Mouse (Mus musculus): Measurements from ENCODE around the gene Scamp2.

The Scamp2 gene

DNA sequence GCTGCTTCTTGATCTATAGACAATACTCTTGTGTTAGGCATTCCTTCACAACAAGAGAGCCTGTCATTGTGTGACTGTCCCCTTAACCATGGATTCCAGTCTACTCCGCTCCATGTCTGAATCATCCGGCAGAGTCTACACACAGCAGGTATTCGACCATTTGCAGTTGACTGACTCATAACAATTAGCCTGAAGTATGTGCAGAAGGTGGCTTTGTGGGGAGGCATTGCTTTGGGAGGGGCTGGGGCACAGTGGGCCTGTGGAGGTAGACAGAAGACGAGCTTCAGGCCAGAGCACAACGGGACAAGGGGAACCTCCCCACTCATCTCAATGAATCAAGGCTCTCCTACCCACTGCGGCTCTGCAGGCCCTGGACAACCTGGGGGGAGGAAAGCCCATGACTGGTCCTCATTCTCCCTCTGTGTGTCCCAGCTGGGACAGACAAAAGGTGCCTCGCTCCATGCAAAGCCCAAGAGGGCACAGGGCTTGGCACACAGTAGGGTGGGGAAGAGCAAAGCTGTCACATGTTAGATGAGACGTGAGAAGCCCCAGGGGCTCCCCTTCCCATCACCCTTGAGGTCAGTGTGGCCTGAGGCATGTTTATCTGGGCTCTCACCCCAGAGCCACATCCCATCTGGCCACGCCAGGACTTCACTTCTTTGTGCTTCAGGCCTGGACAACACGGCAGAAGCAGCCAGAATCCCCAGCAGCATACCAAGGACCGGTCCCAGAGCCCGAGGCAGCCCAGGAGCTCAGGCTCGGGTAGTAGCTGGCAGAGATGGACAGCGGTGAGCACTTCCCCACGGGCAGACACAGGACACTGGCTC is 65.1 kb downstream of the Scamp2 start:
- no peak for DNase-seq (ENCODE audit: low spot score in 2 of 2)

DNA sequence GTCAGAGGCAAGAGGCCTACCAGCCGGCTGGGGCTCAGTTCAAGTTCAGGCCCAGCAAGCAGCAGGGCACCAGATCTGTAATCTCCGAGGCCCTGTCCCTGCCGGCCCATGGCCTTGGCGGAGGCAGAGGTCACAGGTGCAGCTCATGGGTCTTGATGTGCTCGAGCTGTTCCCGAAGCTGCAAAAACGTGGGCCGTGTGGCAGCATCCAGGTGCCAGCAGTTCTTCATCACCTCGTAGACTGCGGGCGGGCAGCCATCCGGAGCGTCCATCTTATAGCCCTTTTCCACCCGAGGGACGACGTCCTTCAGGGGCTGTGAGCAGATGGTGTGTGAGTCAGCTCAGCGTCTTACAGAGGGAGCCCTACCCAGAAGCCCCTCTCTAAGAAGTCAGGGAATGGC is 66.4 kb downstream of the Scamp2 start:
- DNase-seq (ENCODE audit: low spot score in 2 of 2), result no peak

DNA sequence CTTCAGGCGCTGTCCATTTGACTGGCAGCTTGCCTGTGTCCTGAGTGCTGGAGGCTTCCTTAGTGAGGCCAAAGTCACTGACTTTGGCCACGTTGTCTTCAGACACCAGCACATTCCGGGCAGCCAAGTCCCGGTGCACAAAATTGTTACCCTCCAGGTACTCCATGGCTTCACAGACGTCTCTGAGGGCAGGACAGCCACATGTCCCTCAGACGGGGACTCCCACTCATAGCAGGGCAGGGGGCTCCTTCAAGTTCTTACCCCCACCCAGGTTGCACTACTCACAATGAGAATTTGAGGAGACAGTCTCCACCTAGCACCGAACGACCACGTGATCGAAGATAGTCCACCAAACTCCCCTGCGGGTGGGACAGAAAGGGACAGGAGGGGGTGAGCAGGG is 67.1 kb downstream of the Scamp2 start:
- DNase-seq (ENCODE audit: low spot score in 2 of 2), result no peak

DNA sequence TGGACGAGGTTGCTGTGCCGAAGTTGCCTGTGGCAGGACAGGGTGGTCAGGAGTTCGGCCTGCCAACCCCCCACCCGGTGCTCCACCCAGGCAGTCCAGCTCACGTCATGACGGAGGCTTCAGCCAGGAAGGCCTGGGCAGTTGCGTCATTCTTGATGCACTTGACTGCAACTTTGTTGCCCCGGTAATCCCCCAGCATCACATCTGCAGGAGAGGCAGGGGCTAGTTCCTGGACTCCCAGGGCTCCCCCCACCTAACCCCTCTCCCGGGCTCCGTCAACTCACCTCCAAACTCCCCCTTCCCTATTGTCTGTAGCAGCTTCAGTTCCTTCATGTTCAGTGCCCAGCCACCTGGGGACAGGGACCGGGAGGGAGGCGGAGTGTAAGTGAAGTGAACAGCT is 68.0 kb downstream of the Scamp2 start:
- DNase-seq (ENCODE audit: low spot score in 2 of 2), result no peak

DNA sequence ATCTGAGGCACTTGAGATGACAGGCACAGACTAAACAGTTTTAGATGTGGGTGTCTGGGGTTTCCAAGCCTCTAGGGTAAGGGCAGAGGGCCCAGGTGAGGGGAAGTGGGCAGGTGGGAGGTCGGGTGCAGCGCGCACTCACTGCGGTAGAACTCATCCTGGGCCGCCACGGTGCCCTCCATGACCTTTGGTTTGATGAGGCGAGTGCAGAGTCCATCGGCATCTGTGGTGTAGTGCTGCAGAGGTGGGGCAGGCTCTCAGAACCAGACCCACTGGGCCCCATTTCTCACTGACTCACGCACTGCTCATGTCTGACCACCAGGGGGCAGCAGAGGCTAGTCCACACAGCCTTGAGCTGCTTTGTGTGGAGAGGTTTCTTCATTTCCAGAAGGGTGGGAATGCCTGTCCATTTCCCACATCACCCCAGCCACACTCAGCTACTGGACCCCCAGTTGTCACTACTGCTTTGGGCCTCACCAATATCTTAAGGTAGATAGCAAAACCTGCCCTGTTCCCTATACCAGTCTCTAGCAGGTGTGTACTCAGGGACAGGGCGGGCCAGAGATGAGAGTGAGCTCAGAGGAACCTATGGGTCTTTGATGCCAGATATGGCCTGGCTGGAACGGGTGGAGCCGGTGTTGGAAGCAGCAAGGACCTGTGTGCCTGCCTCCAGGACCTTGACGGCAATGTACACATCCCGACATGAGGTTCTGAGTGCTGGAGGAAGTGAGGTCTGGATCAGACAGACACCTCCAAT is 68.6 kb downstream of the Scamp2 start:
- DNase-seq (ENCODE audit: low spot score in 2 of 2), result peak; percentile 63 to 77

DNA sequence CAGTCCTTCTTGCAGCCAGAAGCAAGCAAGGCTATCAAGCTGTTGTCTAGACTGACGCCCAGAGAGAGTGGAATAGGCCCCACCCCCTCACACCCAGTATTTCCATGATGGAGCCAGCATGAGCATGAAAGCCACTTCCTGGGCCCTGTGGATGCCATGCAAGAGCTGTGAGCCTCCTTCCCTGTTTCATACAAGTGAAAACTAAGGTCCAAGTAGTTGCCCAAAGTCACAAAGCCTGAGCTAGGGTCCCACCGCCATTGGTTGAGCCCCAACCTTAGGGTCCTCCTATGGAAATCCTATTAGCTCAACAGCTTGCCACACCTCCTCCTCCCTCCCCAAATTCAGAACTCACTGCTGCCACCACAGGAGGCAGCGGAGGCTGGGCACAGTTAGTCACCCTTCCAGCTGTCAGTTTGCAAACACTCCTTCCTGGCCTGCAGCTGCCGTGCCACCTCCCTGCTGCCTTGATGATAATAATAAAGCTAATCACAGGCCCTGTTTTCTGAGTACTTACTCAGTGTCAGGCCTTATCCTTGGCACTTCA is 72.8 kb downstream of the Scamp2 start:
- DNase-seq (ENCODE audit: low spot score in 2 of 2), result no peak

DNA sequence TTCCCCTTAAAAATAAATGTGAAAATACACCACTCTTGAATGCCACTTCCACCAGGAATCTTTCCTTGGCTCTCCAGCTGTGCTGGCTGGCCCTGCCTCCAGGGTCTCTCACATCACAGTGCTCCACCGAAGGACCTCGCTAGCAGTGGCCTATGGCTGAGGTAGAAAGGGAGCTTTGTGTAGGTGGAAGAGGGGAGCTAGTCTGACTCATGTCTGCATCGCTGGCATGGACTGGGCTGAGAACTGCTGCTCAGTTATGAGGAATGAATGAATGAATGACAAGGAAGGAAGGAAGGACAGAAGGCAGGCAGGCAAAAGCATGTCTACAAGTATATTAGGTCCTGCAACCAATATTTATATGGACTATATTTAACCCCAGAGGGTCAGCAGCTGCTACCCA is 76.5 kb downstream of the Scamp2 start:
- DNase-seq (ENCODE audit: low spot score in 2 of 2), result no peak

DNA sequence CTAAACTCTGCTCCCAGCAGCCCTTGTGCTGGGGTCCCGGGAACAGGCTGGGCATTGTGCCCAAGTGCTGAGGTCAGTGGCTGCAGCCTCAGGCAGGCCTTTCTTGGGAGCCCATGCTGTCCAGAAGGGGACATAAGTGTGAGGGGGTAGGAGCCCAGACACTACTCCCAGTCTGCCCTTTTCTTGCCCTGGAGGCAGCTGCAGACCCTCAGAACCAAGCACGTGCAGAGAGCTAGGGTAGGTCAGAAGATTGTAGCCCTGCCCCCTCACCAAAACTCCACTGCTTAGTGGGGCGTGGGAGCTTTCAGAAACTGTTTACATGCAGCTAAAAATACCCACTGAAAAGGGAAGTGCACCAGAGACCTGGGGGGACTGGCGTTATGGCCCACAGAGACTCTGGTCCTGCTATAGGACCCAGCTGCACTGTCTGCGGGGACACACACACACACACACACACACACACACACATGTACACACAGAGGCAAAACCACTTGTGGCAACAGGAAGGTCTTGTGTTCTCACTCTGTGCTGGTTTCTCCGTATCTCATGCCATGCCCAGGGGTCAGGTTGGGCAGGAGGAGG is 77.1 kb downstream of the Scamp2 start:
- DNase-seq (ENCODE audit: low spot score in 2 of 2), result no peak

Measured in thymus, postnatal 10 days (tissue).